Mouse (Mus musculus) liver, adult 2 months (tissue): Measurements from ENCODE around the gene Fam168b. TPM values are rescaled to one million over a fixed set of nuclear protein-coding genes. Genes with fewer than 3 reads are reported as not detected.

Source experiments
- DNase-seq: peaks from one replicate; pipeline ENCODE4 v3.0.0-alpha.2; 2011; ENCODE audit warnings: low read depth, low spot score; ENCODE audit errors: extremely low read depth
- H3K27ac ChIP-seq: fragments of 200-500 bp; replicated peaks from 2 replicates; pipeline ENCODE4 v1.5.1; 2012; ENCODE audit warnings: low read depth, mild to moderate bottlenecking, control low read depth, inconsistent platforms, low read length; ENCODE audit not compliant: insufficient read depth
- H3K27me3 ChIP-seq: fragments of 200-500 bp; 2 replicates; pipeline ENCODE4 v1.6.1; 2012; ENCODE audit warnings: mild to moderate bottlenecking, moderate library complexity, low read length, inconsistent platforms; ENCODE audit not compliant: control insufficient read depth, insufficient read depth
- H3K36me3 ChIP-seq: fragments of 200-500 bp; 2 replicates; pipeline ENCODE4 v1.6.1; 2012; ENCODE audit warnings: low read length, inconsistent platforms; ENCODE audit not compliant: control insufficient read depth, insufficient read depth
- H3K4me1 ChIP-seq: fragments of 200-500 bp; 2 replicates; pipeline ENCODE4 v1.6.1; 2011; ENCODE audit warnings: low read length; ENCODE audit not compliant: control insufficient read depth, insufficient read depth
- H3K4me3 ChIP-seq: fragments of 200-500 bp; 2 replicates; pipeline ENCODE4 v1.5.1; 2011; ENCODE audit warnings: low read depth, mild to moderate bottlenecking, control low read depth, low read length, moderate library complexity; ENCODE audit not compliant: insufficient read depth
- H3K79me2 ChIP-seq: fragments of 200-500 bp; 2 replicates; pipeline ENCODE4 v1.6.1; 2012; ENCODE audit warnings: inconsistent platforms, mild to moderate bottlenecking, low read length, moderate library complexity; ENCODE audit not compliant: control insufficient read depth, insufficient read depth
- H3K9ac ChIP-seq: fragments of 200-500 bp; 2 replicates; pipeline ENCODE4 v1.6.1; 2012; ENCODE audit warnings: low read depth, mild to moderate bottlenecking, control low read depth, inconsistent platforms, low read length
- CTCF ChIP-seq: fragments of 200-500 bp; IDR thresholded peaks from 2 replicates; pipeline ENCODE4 v1.5.1; 2011; ENCODE audit warnings: low read depth, low read length, control low read depth
- POLR2A ChIP-seq: fragments of 200-500 bp; IDR thresholded peaks from 2 replicates; pipeline ENCODE4 v1.6.1; 2011; ENCODE audit warnings: low read length, control low read depth; ENCODE audit not compliant: insufficient read depth; ENCODE audit errors: extremely low read depth
- WGBS: fragments of 180-500 bp; shearing (Covaris S2); methylation state at CpG from one replicate; pipeline ENCODE4 v1.1.7; 2018; 5-methylcytosine and 5-hydroxymethylcytosine counted together
- polyA plus RNA-seq: library from polyadenylated mRNA; depleted of rRNA; stranded (reverse); fragments of >200 nt; gene quantifications from 2 replicates; pipeline ENCODE4 v1.2.3, GENCODE M21; 2012
- total RNA-seq: library from RNA; depleted of rRNA; stranded (reverse); fragments of >200 nt; gene quantifications from 2 replicates; pipeline ENCODE4 v1.2.3, GENCODE M21; 2014

The Fam168b gene
- total and polyA plus RNA-seq, 2 experiments = 16.6 to 105 TPM

- no peak for DNase-seq
Observed at GRCm38 (mm10) chr1:34858671-34859070, 15.8 kb upstream of the Fam168b start.

GRCm38 (mm10) chr1:34855056-34855739 is 12.3 kb upstream of the Fam168b start:
- Histone ChIP-seq H3K27me3 (no peaks in the 10 kb centered on the region), H3K79me2 (no peaks in the 10 kb centered on the region), H3K4me1 (peaks cover 5% of the 10 kb centered on the region; the same call in 1 of the 2 replicates), H3K4me3 (no peak overlapping the region), H3K27ac (no peak overlapping the region), H3K9ac (no peak overlapping the region), H3K36me3 (no peaks in the 10 kb centered on the region)
- TF ChIP-seq POLR2A (no peak), CTCF (no peak)
- WGBS = 59% methylated on average over 12 of the region's 12 CpGs
- DNase-seq = no peak

More at GRCm38 (mm10) chr1:34858671-34859070, 15.8 kb upstream of the Fam168b start:
- no peaks in the 10 kb centered on the region; the same call in 1 of the 2 replicates for H3K36me3 ChIP-seq
- no peak overlapping the region for H3K27ac ChIP-seq
- no peaks in the 10 kb centered on the region for H3K27me3 ChIP-seq
- no peaks in the 10 kb centered on the region for H3K79me2 ChIP-seq
- no peak for TF ChIP-seq POLR2A
- TF ChIP-seq CTCF = no peak
- 72% methylated on average over 5 of the region's 5 CpGs for WGBS
- peaks cover 2% of the 10 kb centered on the region; the same call in 1 of the 2 replicates for H3K4me1 ChIP-seq
- no peak overlapping the region for H3K9ac ChIP-seq
- H3K4me3 ChIP-seq = no peak overlapping the region

GRCm38 (mm10) chr1:34853786-34854185 is 10.9 kb upstream of the Fam168b start:
- no peak for DNase-seq
- peaks cover 6% of the 10 kb centered on the region; the same call in 1 of the 2 replicates for H3K4me1 ChIP-seq
- no peaks in the 10 kb centered on the region for H3K36me3 ChIP-seq
- no peaks in the 10 kb centered on the region for H3K27me3 ChIP-seq
- H3K4me3 ChIP-seq = no peak overlapping the region
- no peaks in the 10 kb centered on the region for H3K79me2 ChIP-seq
- no peak for TF ChIP-seq POLR2A
- no peak for TF ChIP-seq CTCF
- no peak overlapping the region for H3K27ac ChIP-seq
- WGBS = 89% methylated on average over 2 of the region's 2 CpGs
- H3K9ac ChIP-seq = no peak overlapping the region

GRCm38 (mm10) chr1:34852116-34852878 is 9.4 kb upstream of the Fam168b start:
- Histone ChIP-seq H3K36me3 (no peaks in the 10 kb centered on the region), H3K79me2 (no peaks in the 10 kb centered on the region), H3K27ac (no peak overlapping the region), H3K27me3 (no peaks in the 10 kb centered on the region), H3K9ac (no peak overlapping the region), H3K4me1 (peaks cover 6% of the 10 kb centered on the region; the same call in 1 of the 2 replicates), H3K4me3 (no peak overlapping the region)
- no peak for DNase-seq
- WGBS = 82% methylated on average over 11 of the region's 11 CpGs
- TF ChIP-seq CTCF (no peak), POLR2A (no peak)

- 64% methylated on average over 6 of the region's 6 CpGs for WGBS
- Histone ChIP-seq H3K27me3 (no peaks in the 10 kb centered on the region), H3K4me1 (peaks cover 6% of the 10 kb centered on the region; the same call in 1 of the 2 replicates), H3K27ac (no peak overlapping the region), H3K36me3 (no peaks in the 10 kb centered on the region), H3K79me2 (no peaks in the 10 kb centered on the region), H3K9ac (no peak overlapping the region), H3K4me3 (no peak overlapping the region)
- TF ChIP-seq POLR2A (no peak), CTCF (no peak)
- DNase-seq = no peak
Observed at GRCm38 (mm10) chr1:34851562-34851961, 8.7 kb upstream of the Fam168b start.
